Mouse (Mus musculus): ENCODE data around the gene Tut4.

DNA sequence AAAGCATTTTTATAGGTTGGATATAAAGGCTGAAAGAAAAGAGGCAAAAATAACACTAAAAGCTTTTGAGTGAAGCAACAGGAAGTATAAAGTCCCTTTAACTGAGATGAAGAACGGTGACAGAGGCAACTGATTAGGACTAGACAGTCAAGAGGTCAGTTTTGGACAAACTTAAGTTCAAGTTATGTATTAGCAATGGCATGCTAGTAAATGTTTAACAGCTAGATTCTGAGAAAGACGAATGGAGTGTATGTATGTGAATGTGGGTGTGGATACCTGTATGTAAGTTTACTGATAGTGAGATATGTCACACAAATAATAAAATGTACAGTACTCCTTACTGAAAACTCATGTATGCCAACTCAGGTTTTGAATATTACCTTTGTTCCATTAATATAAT lies 34.6 kb upstream of the Tut4 start:
- TF ChIP-seq CTCF (IDR thresholded peaks at IDR 0.05; ENCODE audit: low read depth, low read length) (no peak), EP300 (IDR thresholded peaks at IDR 0.05; ENCODE audit: insufficient read depth, low read depth, low read length) (no peak)

All from ES-Bruce4 (cell line).